Mouse (Mus musculus): ENCODE results near the gene Sfxn3.

Gene Sfxn3

DNA sequence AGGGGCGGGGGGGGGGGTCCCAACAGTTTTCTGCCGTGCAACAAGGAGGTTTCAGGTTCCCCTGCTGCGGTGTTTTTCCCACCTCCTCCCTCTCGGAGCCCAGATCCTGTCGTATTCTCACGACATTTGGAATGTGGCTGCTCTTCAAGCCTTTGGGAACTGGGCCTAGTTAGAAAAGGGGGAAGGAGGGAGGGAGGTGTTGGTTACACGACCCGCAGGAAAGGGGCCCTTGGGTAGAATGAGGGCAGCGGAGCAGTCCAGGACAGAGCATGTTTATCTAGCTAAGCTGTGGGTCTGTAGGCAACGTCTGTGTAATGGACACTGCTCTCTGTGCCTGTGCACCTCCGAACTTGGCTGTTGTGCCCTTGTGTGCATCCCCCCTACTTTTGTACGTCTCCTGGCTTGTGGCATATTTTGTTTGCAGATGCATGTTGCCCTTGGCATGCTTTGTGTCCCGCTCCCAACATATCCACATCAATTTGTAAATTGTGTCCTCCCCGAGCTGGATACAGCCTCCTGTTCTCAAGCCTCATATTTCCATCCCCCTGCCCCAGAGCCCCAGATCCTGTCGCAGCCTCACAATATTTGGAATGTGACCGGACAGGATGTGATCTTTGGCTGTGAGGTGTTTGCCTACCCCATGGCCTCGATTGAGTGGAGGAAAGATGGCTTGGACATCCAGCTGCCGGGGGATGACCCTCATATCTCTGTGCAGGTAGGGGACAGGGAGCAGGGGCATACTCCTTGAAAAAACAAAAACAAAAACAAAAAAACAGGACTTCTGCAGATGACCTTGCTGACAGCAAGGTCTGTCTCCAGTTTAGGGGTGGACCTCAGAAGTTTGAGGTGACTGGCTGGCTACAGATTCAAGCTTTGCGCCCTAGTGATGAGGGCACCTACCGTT is 30.7 kb downstream of the Sfxn3 start:
- no peak for DNase-seq

DNA sequence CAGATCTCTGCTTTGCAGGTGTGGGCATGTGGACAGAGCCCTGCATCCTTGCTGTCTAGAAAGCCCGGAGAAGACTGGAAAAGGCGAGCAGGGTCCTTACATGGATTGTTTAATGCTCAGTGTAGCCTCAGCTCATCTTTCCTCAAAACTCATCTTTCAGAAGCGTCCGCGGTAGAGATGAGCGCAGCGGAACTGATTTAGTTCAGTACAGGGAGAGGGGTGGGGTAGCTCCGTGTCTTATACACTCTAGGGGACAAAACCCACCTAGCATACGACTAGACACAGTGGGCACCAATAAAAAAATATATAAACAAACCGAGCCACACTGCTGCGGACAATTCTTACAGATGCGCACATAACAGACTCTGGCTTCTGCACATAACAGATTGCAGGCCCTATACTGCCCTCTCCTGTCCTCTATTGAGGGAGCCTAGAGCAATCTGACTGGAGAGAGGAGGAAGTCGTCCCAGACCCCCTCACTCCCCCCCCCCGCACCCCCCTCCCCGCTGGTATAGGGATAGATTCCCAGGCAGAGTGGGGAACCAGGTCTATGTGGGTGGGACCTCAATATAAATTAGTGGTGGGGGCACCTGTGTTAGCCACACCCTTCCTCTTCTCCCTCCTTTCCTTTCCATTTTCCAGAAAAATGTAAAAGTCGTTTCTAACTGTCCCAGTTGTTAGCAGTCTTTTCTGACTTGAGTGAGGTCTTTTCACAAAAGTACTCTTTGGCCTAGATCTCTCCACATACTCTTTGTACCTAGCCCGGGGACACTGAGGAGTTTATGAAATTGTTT is 31.9 kb downstream of the Sfxn3 start:
- DNase-seq = no peak

DNA sequence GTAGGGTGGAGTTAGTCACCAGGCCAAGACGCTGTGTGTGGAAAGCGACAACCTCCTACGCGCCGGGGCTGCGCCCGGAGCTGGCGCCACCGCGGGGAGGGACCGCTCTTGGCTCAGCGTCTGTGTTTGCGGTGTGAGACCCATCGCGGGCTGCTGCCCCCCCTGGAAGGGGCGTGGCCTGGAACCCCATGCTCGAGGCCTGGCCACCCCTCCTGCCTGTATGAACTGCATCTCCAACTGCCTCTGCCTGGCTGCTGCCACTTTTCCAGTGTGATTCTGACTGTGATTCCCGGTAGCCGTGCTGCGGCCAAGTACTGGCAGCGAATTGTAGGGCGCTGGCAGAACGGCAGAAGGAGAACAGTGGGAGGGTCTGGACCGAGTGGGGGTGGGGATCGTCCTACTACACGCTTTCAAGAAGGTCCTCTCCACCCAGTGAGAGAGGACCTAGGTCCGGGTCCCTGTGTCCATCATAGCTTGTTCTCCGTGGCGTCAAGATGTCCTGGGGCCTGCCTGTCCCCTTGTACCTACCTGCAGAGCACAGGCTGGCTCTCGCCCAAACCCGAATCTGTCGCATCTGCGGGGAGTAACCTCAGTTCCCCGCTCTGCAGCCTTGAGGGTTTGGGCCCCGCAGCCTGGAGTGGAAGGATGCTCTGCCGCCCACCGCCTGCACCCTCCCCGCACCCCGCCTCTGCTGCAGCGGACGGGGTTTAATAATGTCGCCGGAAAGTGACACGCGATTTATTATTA is 32.6 kb downstream of the Sfxn3 start:
- peak; percentile 52 for DNase-seq

DNA sequence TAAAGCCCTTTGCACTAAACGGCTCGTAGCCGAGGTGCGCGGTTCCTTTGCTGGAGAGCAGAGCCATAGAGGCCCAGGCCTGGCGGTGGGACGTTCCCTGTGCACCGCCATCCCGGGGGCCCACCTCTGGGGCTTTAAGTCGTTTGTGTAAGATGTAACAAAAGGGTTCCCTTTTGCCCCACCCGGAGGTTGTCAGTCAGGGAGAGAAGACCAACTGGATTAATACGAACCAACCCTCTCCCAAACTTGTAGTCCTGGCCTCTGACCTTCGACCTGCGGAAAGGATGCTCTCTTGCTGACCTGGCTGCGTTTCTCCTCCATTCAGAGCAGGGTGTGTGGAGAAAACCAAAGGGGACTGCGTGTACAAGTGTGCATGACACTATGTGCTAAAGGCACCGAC is 33.4 kb downstream of the Sfxn3 start:
- no peak for DNase-seq

DNA sequence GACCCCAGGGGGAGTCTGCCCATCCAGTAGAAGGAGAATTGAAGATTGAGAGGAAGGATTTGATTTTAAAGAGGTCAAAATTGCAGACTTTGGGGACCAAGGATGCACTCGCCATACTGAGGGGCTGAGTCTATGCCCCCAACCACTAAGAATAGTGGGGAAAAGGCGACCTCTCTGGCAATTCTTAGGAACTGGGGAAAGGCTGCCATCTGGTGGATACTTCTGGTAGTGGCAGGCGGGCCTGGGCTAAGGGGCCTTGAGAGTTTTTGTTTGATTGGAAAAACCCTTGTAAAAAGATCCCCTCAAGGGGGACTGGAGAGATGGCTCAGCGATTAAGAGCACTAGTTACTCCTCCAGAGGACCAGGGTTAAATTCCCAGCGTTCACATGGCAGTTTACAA is 34.0 kb downstream of the Sfxn3 start:
- peak; percentile 42 for DNase-seq

DNA sequence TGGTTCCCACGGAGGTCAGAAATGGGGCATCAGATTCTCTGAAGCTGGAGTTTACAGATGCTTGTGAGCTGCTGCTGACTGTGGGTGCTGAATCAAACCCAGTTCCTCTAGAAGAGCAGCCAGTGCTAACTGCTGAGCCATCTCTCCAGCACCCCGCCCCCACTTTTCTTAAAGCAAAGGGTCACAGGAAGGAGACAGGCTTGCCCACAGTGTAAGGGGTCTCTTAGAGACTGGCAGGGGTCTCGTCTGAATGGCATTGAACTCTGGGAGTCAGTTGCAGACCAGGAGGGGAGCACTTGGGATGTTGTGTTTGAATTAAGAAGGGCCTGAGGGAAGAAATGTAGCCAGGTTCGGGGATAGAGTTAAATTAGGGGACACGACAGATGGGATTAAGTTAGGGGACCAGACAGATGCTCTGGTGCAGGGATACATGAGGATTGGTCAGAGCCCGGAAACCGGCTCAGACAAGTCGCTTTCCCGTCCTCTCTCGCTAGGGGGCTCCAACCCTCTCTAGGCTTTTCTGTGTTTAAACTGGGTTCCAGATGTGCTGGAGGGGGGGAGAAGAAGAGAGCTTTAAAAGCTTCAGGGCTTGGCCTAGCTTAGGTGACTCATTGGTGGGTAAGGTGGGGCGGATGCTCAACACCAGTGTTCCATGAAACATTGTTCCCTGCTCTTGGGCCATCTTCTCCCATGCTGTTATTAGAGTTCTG is 34.7 kb downstream of the Sfxn3 start:
- DNase-seq = no peak

DNA sequence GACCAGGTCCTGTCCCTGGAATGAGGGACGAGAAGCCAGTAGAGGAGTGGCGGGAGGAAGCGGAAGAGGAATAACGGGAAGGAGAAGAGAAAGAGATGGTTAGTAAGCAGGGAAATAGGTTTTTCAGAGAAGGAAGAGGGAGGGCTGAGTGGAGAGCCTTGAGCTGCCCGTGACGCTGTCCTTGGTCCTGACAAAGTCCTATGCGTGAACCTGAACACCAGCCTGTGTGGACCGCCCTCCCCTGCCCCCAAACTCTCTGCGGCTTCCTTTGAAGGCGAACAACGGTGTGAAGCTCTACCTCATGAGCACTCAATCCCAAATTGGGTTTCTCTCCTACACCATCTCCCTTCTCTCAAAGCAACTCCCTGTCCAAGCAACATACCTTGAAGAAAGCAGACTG is 50.6 kb downstream of the Sfxn3 start:
- no peak for DNase-seq

DNA sequence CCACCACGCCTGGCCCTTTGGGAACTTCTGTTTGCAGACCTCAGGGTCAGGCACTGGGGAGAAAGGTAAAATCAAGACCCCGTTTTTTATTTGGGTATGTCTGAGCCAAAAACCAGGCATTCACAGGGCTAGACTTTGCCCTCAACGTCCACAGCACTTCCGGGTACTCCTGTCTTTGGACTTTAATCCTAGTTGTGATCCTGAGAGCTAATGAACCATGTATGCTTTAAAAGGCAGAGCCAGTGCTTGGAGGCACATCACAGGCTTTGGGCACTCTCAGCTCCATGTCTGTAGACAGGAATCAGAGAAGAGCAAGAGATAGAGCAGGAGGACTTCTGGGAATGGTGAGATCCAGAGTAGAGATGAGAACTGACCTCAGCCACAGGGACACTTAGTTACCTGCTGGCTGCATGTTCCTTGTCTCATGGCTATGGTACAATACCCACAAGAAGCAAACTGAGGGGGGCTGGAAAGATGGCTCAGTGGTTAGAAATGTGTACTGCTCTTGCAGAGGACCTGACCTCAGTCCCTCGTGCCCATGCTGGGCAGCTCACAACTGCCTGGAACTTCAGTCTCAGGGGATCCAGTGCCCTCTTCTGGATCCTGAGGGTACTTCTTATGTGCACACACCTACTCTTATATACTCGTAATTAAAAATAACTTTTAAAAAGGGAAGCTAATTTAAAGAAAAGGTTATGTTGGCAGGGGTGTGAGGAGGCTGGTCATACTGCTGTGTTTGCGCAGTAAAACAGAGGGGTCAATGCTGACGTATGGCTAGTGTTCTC is 53.4 kb downstream of the Sfxn3 start:
- DNase-seq = no peak

DNA sequence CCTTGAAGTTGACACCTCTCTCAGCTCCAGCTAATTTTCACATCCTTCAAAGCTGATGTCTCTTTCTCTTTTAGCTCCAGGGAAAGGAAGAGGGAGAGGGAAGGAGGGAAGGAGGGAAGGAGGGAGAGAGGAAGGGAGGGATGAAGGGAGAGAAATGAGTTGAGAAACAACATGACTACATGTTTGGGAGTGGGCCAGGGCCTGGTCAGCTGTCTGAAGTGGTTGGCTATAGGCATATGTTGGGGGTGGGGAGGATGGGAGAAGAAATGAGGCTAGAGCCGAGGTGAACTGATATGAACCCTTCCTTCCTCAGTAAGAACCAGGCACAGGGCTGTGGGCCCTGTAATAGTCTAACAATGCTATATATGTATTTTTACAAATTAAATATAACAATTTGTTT is 58.3 kb downstream of the Sfxn3 start:
- no peak for DNase-seq

All from right cerebral cortex, postnatal 25 days (tissue).